Mouse (Mus musculus) yolk sac, embryonic 10.5 days (tissue): Measurements from ENCODE around the gene Gpatch2l.

ENCODE experiments used
- DNase-seq: peaks from one replicate; pipeline ENCODE4 v3.0.0-alpha.2; 2017; ENCODE audit warnings: low spot score

Gene Gpatch2l

GRCm38 (mm10) chr12:86280000-86280399 is 38.3 kb downstream of the Gpatch2l start:
- no peak for DNase-seq

GRCm38 (mm10) chr12:86285704-86286103 is 44.0 kb downstream of the Gpatch2l start:
- DNase-seq, result no peak

DNA sequence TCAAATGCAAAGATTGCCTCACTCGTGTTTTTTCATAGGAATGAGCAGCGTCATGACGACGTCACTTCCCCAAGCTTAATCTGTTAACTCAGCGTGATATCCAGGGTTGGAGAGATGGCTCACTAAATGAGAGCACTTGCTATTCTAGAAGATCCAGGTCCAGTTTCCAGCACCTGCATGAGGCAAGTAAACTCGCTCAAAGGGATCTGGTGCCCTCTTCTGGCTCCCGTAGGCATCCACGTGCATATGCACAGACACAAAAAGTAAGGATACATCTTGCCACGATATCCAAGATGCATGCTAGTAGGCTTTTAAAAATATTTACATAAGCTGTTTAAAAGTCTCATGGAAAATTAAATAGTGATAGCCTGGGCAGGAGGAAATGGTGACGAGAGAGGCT is 55.8 kb downstream of the Gpatch2l start:
- DNase-seq, result no peak

DNA sequence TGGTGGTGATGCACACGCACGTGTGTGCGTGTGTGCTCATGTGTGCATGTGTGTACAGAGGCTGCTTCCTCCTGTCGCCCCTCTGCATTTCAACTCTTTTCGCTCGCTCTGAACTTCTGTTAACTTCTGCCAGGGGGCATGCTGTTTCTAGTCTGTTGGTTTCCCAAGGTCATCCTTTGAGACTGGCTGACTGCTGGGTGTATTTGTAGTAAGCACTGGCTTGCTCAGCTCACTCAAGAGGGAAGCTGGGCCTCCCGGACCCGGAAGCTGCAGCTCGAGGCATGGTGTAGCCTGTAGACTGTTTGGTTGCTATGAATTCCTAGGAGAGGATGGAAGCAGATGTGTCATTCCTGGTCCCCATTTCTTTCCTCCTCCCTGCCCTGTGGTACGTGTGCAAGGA is 61.3 kb downstream of the Gpatch2l start:
- DNase-seq, result no peak

- DNase-seq, result peak; percentile 67
Measured at GRCm38 (mm10) chr12:86305045-86305444, 63.4 kb downstream of the Gpatch2l start.

DNA sequence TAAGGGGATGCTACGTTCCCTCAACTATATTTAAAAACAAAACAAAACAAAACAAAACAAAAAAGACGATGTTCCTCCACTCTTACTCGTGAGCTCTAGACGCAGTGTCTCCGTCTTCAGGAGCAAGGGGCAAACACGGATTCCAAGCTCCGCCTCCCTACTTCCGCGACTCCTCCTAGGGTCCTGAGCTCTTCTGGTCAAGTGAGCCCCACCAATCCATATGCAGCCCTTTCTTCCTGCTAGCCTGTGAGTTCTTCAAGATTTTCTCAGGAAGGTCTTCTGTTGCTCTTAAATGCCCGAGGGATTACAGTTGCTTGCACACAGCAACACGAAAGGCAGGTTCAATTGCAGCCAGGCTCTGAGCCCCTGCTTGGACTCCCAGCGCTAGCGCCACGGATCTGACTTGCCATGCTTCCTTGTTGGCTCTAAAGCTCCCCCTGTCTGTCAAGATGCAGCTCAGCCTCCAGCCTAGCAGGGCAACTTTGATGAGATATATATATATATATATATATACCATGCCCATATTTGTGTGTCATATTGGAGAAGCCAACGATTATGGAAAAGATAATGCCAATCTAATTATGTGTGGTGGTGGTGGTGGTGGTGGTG is 64.1 kb downstream of the Gpatch2l start:
- peak; percentile 71 for DNase-seq

GRCm38 (mm10) chr12:86309474-86309873 is 67.8 kb downstream of the Gpatch2l start:
- DNase-seq, result no peak

GRCm38 (mm10) chr12:86309902-86310301 is 68.2 kb downstream of the Gpatch2l start:
- DNase-seq, result no peak

GRCm38 (mm10) chr12:86320629-86321028 is 79.0 kb downstream of the Gpatch2l start:
- peak; percentile 32 for DNase-seq

- DNase-seq, result no peak
Measured at GRCm38 (mm10) chr12:86324297-86324696, 82.6 kb downstream of the Gpatch2l start.

DNA sequence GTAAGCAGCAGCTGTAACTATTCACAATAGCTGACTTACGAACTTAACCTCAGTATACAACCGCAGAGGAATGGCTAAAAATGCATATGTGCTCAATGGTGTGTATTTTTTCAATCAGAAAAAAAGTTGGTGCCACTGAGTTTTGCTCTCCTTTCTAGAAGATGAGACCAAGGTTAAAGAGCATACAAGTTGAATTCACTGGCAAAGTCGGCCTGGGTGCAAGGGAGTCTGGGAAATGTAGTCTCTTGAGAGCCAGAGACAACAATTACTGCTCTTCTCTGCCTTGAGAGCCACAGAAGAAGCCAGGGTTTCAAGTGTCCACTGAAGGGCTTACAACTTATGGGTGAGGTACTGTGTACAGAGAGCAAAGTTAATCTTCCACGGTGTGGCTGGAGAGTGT is 88.2 kb downstream of the Gpatch2l start:
- peak; percentile 9 for DNase-seq

DNA sequence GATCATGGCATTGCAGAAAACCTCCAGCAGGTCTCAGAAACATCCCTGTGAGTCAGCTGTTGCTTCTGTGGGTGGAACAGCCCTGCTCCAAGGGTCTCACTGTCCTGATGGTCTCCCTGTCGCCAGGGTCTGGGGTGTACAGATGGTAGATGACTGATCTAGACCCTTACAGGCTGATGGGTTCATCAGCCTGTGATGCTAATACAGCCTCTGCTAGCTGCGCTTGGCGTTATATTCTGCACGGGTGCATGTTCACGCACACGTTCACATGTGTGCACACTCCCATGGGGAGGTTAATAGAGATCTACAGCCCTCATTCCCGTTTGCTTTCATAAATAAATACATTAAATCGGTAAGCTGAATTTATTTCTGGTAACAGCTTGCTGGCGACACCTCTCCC is 89.0 kb downstream of the Gpatch2l start:
- DNase-seq, result no peak

DNA sequence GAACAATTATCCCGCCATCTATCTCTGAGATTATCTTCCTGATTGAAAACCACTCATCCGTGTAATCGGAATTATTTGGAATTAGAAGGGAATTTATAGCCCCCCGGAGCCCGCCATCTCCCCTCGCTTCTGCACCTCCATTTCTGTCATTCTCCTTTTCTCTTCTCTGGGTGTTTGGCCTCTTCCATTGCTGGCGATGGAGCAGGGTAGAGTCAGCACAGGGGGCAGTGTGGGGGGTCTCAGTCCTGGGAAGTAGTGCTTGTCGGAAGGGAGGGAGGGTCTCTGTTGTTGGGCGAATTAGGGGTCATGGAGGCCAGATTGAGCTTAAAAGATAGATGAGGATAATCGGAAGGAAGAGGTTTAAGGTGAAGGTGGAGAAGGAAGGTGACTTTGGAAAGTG is 89.6 kb downstream of the Gpatch2l start:
- DNase-seq, result no peak

DNA sequence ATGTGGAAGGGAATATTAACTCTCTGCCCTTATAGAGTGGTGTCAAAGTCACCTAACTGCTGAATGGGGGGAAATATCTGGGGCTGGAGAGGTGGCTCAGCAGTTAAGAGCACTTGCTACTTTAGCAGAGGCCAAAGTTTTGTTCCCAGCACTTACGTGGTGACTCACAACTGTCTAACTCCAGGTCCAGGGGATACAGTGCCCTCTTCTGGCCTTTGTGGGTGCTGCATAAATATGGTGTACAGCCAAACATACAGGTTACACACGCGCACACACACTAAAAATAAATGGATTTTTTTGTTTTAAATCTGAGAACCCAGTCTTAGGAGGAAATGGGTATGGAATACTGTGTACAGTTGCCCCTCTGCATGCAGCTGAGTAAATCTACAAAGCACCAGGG is 94.6 kb downstream of the Gpatch2l start:
- DNase-seq, result no peak

GRCm38 (mm10) chr12:86336887-86337286 is 95.2 kb downstream of the Gpatch2l start:
- DNase-seq, result no peak
